9 mouse cellular contexts compared by ENCODE assay signal in genomic region chr15:96948471-96948870, GRCm38 (mm10).
A peak's percentile ranks its signal among the peaks of the same experiment; 100 is the strongest.
DNase-seq lines count a peak whose midpoint lies in the region; ATAC-seq and TF ChIP-seq lines count a peak whose summit lies in the region.
"Had no signal": no experiment of that assay in that cellular context is flagged by ENCODE, and none has a peak within 500 bp of the region (broad histone marks: within the 10 kb centered on the region; RNA-seq: fewer than 3 reads in every experiment).

No protein-coding gene starts in this region.

- no peak for TF ChIP-seq POLR2A in bone marrow, adult 2 months (IDR thresholded peaks at IDR 0.05; ENCODE audit: borderline replicate concordance, control insufficient read depth, low read depth, low read length)
- TF ChIP-seq POLR2A in lung, adult 2 months (IDR thresholded peaks at IDR 0.05; ENCODE audit: borderline replicate concordance, extremely low read depth, low read depth, low read length), result no peak

- WGBS in midbrain, postnatal 0 days, result 77% methylated on average over 6 of the region's 6 CpGs
- 69% methylated on average over 6 of the region's 6 CpGs for WGBS in midbrain, embryonic 13.5 days
- 67% methylated on average over 6 of the region's 6 CpGs for WGBS in bone marrow, adult 2 months
- WGBS in lung, adult 2 months, result 64% methylated on average over 6 of the region's 6 CpGs
- 67% methylated on average over 6 of the region's 6 CpGs for WGBS in hindbrain, embryonic 12.5 days
- 69% methylated on average over 6 of the region's 6 CpGs for WGBS in forebrain, embryonic 16.5 days

- H3K36me3 ChIP-seq in midbrain, postnatal 0 days (ENCODE audit: insufficient read depth, low read length), result no peaks in the 10 kb centered on the region
- H3K36me3 ChIP-seq in midbrain, embryonic 13.5 days, result no peaks in the 10 kb centered on the region
- H3K36me3 ChIP-seq in hindbrain, embryonic 12.5 days, result no peaks in the 10 kb centered on the region
- H3K36me3 ChIP-seq in forebrain, embryonic 16.5 days (ENCODE audit: control insufficient read depth, insufficient read depth), result no peaks in the 10 kb centered on the region
- H3K36me3 ChIP-seq: neural tube, embryonic 12.5 days had no signal

- H3K27me3 ChIP-seq in midbrain, postnatal 0 days (ENCODE audit: insufficient read depth, low read length), result no peaks in the 10 kb centered on the region
- H3K27me3 ChIP-seq in midbrain, embryonic 13.5 days, result no peaks in the 10 kb centered on the region
- H3K27me3 ChIP-seq in hindbrain, embryonic 12.5 days, result no peaks in the 10 kb centered on the region
- no peaks in the 10 kb centered on the region for H3K27me3 ChIP-seq in forebrain, embryonic 16.5 days (replicated peaks; ENCODE audit: control insufficient read depth, insufficient read depth, low read length)
- H3K27me3 ChIP-seq: neural tube, embryonic 12.5 days had no signal

- no peak overlapping the region for H3K4me2 ChIP-seq in midbrain, postnatal 0 days (ENCODE audit: low read depth, low read length, poor library complexity, severe bottlenecking)
- H3K4me2 ChIP-seq in midbrain, embryonic 13.5 days (replicated peaks), result no peak overlapping the region
- no peak overlapping the region for H3K4me2 ChIP-seq in hindbrain, embryonic 12.5 days (replicated peaks)
- H3K4me2 ChIP-seq in forebrain, embryonic 16.5 days (ENCODE audit: low read length), result no peak overlapping the region
- H3K4me2 ChIP-seq: neural tube, embryonic 12.5 days had no signal

- no peaks in the 10 kb centered on the region for H3K4me1 ChIP-seq in midbrain, postnatal 0 days (ENCODE audit: insufficient read depth, low read length)
- H3K4me1 ChIP-seq in midbrain, embryonic 13.5 days (replicated peaks), result peaks cover 8% of the 10 kb centered on the region; the same call in 1 of the 2 replicates
- H3K4me1 ChIP-seq in bone marrow, adult 2 months (ENCODE audit: control insufficient read depth, insufficient read depth, low read length), result no peaks in the 10 kb centered on the region
- no peaks in the 10 kb centered on the region; the same call in 1 of the 2 replicates for H3K4me1 ChIP-seq in lung, adult 2 months (ENCODE audit: control insufficient read depth, insufficient read depth, low read length)
- H3K4me1 ChIP-seq in hindbrain, embryonic 12.5 days, result peaks cover 5% of the 10 kb centered on the region; the same call in 1 of the 2 replicates
- H3K4me1 ChIP-seq in forebrain, embryonic 16.5 days (replicated peaks; ENCODE audit: control insufficient read depth, insufficient read depth, low read length), result no peaks in the 10 kb centered on the region; the same call in 1 of the 2 replicates
- H3K4me1 ChIP-seq: neural tube, embryonic 12.5 days had no signal

- DNase-seq in midbrain, postnatal 0 days (ENCODE audit: low spot score), result no peak
- peak; percentile 62 for DNase-seq in induced T-regulatory cell, adult 2 months (ENCODE audit: low read depth)
- DNase-seq in lung, adult 2 months, result peak; percentile 41
- DNase-seq in testis, postnatal 14 days (ENCODE audit: low spot score), result peak; percentile 23

- no peak for ATAC-seq in midbrain, postnatal 0 days (ENCODE audit: low FRiP score)
- no peak for ATAC-seq in midbrain, embryonic 13.5 days
- no peak for ATAC-seq in hindbrain, embryonic 12.5 days (ENCODE audit: low FRiP score)
- no peak for ATAC-seq in forebrain, embryonic 16.5 days

- no peaks in the 10 kb centered on the region for H3K9me3 ChIP-seq in midbrain, postnatal 0 days (ENCODE audit: low read length)
- no peaks in the 10 kb centered on the region for H3K9me3 ChIP-seq in midbrain, embryonic 13.5 days
- no peaks in the 10 kb centered on the region for H3K9me3 ChIP-seq in hindbrain, embryonic 12.5 days (replicated peaks)
- no peaks in the 10 kb centered on the region for H3K9me3 ChIP-seq in forebrain, embryonic 16.5 days (ENCODE audit: control insufficient read depth, low read length)
- H3K9me3 ChIP-seq: neural tube, embryonic 12.5 days had no signal

- no peak overlapping the region for H3K4me3 ChIP-seq in midbrain, postnatal 0 days (ENCODE audit: low read depth, low read length)
- no peak overlapping the region for H3K4me3 ChIP-seq in midbrain, embryonic 13.5 days (replicated peaks)
- no peak overlapping the region for H3K4me3 ChIP-seq in bone marrow, adult 2 months (replicated peaks; ENCODE audit: control insufficient read depth, low read depth, low read length)
- no peak overlapping the region for H3K4me3 ChIP-seq in lung, adult 2 months (replicated peaks; ENCODE audit: extremely low read depth, low read depth, low read length)
- H3K4me3 ChIP-seq in hindbrain, embryonic 12.5 days, result no peak overlapping the region
- H3K4me3 ChIP-seq in forebrain, embryonic 16.5 days (replicated peaks; ENCODE audit: low read length), result no peak overlapping the region
- H3K4me3 ChIP-seq: neural tube, embryonic 12.5 days had no signal

- TF ChIP-seq CTCF in midbrain, postnatal 0 days (IDR thresholded peaks at IDR 0.05), result peak; percentile 51
- TF ChIP-seq CTCF in bone marrow, adult 2 months (IDR thresholded peaks at IDR 0.05; ENCODE audit: control insufficient read depth, insufficient read depth, low read length), result peak; percentile 86
- peak; percentile 83 for TF ChIP-seq CTCF in lung, adult 2 months (IDR thresholded peaks at IDR 0.05; ENCODE audit: insufficient read depth, low read length)

- no peak overlapping the region for H3K9ac ChIP-seq in midbrain, postnatal 0 days (replicated peaks; ENCODE audit: low read length, poor library complexity, severe bottlenecking)
- no peak overlapping the region for H3K9ac ChIP-seq in midbrain, embryonic 13.5 days (replicated peaks)
- H3K9ac ChIP-seq in hindbrain, embryonic 12.5 days, result no peak overlapping the region
- H3K9ac ChIP-seq in forebrain, embryonic 16.5 days (replicated peaks; ENCODE audit: low read depth, low read length), result no peak overlapping the region
- H3K9ac ChIP-seq: neural tube, embryonic 12.5 days had no signal

- H3K27ac ChIP-seq in midbrain, postnatal 0 days (ENCODE audit: low read depth, low read length), result no peak overlapping the region
- H3K27ac ChIP-seq in midbrain, embryonic 13.5 days, result no peak overlapping the region
- H3K27ac ChIP-seq in bone marrow, adult 2 months (ENCODE audit: control insufficient read depth, insufficient read depth, low read depth, low read length, poor library complexity), result no peak overlapping the region
- no peak overlapping the region for H3K27ac ChIP-seq in hindbrain, embryonic 12.5 days
- H3K27ac ChIP-seq in forebrain, embryonic 16.5 days (ENCODE audit: low read length), result no peak overlapping the region
- H3K27ac ChIP-seq: neural tube, embryonic 12.5 days had no signal
